Mouse (Mus musculus): ENCODE data around the gene Mlxipl. TPM values are rescaled to one million over a fixed set of nuclear protein-coding genes. Genes with fewer than 3 reads are reported as not detected.

The Mlxipl gene
- polyA plus RNA-seq, 1 experiment from 2014 or later: 3.8 TPM

DNA sequence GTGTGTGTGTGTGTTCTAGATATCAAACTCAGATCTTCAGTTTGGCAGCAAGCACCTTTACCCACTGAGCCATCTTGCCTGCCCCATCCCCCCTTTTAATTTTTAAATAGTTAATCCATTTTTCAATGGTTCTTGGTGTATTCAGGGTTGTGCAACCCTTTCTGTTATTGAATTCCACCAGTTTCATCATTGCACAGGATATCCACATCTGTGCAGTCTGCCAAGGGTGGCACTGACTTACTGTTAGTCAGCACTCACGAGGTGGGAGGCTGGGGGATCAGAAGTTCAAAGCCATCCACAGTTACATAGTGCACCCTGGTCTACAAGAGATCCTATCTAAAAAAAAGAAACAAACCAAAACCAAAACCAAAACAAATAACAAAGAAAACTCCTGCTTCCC, 11.3 kb downstream of the Mlxipl start:
- Histone ChIP-seq H3K27me3 (replicated peaks; ENCODE audit: low read depth, poor library complexity, severe bottlenecking) (peaks cover 14% of the 10 kb centered on the region), H3K4me1 (no peaks in the 10 kb centered on the region), H3K9me3 (0 out of 2 replicates have a peak, but pooled peaks cover 4% of the 10 kb centered on the region), H3K27ac (replicated peaks) (no peak overlapping the region), H3K4me3 (no peak overlapping the region), H3K36me3 (replicated peaks) (no peaks in the 10 kb centered on the region)
- no peak for DNase-seq (ENCODE audit: low spot score)
- WGBS: 71% methylated on average over 1 of the region's 1 CpGs

DNA sequence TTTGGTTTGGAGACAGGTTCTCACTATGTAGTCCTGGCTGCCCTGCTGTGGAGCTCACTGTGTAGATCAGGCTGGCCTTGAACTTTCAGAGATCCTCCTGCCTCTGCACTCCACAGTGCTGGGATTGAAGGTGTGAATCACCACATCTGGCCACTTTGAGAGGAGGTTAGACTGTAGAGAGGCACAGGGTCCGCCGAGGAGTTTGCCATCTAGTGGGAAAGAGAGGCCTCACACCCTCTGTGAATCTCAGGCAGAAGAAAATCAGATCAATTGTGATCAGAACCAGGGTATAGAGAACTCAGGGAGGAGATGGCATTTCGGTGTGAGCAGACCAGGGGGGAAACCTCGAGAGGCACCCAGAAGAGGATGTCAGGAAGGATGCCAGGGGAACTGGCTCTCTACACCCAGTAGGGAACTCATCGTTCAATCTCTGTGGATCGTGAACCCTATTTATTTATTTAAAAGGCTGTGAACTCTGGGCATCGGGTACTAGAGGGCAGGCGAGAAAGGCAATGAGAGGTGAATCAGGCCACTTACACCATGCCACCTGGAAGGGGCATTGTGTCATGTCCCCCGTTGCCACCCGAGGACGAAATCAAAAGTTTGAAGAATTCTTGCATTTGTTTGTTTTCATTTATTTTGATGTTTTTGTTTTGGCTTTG, 14.4 kb downstream of the Mlxipl start:
- H3K4me1 ChIP-seq: peaks cover 23% of the 10 kb centered on the region
- DNase-seq (ENCODE audit: low spot score): peak; percentile 37
- peaks cover 46% of the 10 kb centered on the region for H3K27me3 ChIP-seq (replicated peaks; ENCODE audit: low read depth, poor library complexity, severe bottlenecking)
- no peaks in the 10 kb centered on the region for H3K36me3 ChIP-seq (replicated peaks)
- 0 out of 2 replicates have a peak, but pooled peaks cover 4% of the 10 kb centered on the region for H3K9me3 ChIP-seq
- no peak overlapping the region for H3K4me3 ChIP-seq
- WGBS: 67% methylated on average over 11 of the region's 11 CpGs
- no peak overlapping the region for H3K27ac ChIP-seq (replicated peaks)

DNA sequence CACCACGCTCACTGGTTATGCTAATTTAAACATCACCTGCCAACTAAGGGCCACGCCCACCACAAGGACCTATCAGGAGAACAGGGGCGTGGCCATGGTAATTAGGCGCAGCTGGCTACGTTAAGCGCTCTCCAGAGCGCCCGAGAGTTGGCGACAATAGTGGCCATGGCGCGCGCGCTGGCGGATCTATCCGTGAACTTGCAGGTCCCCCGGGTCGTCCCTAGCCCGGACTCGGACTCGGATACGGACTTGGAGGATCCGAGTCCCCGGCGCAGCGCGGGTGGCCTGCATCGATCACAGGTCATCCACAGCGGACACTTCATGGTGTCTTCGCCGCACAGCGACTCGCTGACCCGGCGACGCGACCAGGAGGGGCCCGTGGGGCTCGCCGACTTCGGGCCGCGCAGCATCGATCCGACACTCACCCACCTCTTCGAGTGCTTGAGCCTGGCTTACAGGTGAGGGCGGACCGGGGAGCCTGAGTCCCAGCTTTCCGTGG, 17.1 kb downstream of the Mlxipl start:
- Histone ChIP-seq H3K36me3 (replicated peaks) (no peaks in the 10 kb centered on the region), H3K9me3 (0 out of 2 replicates have a peak, but pooled peaks cover 4% of the 10 kb centered on the region), H3K27ac (replicated peaks) (peak overlapping the region; percentile 67; the same call in 1 of the 2 replicates), H3K4me1 (peaks cover 23% of the 10 kb centered on the region), H3K4me3 (peak overlapping the region; percentile 71), H3K27me3 (replicated peaks; ENCODE audit: low read depth, poor library complexity, severe bottlenecking) (peaks cover 64% of the 10 kb centered on the region)
- under 1% methylated on average over 48 of the region's 48 CpGs for WGBS
- DNase-seq (ENCODE audit: low spot score): peak; percentile 89

DNA sequence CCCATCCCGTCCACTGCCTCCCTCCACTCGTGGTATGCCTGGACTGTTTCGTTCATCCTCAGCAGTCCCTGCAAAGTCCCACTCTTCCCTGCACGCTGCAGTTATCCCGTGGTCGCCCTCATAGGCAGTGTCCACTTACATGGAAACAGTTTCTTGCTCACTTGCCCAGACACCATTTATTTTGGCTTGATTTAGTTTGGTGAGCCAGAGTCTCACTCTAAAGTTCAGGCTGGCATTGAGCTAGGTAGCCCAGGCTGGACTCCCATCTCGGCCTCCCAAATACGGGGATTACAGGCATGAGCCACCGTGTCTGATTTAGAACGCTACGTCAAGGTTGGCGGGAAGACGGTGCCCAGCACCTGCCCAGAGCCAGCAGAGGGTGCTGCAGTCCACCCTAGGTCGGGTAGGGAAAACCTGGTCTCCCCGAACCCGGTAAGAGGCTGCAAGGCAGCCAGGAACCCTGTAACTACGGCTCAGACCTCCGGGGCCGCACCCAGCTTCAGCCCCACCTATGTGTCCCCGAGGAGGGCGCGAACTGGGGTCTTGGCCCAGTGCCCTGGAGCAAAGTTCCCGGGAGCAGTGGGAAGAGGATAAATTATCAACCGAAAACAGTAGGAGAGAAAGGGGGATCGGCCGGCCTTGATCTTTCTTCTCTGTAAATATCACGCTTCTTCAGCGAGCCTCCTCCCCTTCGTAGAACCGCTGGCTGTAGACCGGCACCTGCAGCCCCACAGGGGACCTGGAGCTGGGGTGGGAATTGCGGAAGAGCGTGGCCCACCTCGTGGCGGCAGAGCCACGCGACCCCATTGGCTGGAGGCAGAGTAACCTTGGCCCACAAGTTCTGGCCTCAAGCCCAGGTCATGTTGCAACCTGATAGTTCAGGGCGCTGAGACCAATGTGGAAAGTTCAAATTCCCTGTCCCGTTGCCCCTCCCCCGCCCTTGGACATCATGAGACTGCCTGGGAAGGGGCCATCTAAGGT, 18.1 kb downstream of the Mlxipl start:
- H3K36me3 ChIP-seq (replicated peaks): no peaks in the 10 kb centered on the region
- DNase-seq (ENCODE audit: low spot score): peak; percentile 74
- peak overlapping the region; percentile 71 for H3K4me3 ChIP-seq
- H3K9me3 ChIP-seq: 0 out of 2 replicates have a peak, but pooled peaks cover 4% of the 10 kb centered on the region
- H3K4me1 ChIP-seq: peaks cover 23% of the 10 kb centered on the region
- H3K27ac ChIP-seq (replicated peaks): no peak overlapping the region
- H3K27me3 ChIP-seq (replicated peaks; ENCODE audit: low read depth, poor library complexity, severe bottlenecking): peaks cover 64% of the 10 kb centered on the region
- WGBS: 8% methylated on average over 40 of the region's 40 CpGs

DNA sequence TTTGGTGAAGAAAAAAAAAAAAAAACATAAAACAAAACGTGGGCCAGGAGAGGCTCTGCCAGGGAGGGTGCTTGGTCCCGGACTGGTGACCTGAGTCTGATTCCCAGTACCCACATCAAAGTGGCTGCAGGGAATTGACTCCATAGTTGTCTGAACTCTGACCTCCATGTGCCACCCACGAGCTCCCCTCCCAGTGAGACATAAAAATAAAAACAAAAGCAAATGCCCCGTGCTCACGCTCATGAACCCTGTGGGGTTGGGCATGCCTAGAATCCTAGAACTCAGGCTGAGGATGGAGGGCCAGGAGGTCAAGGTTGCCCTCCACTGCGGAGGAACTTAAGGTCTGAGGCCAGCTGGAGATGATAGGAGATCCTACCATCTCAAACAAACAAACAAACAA, 19.3 kb downstream of the Mlxipl start:
- Histone ChIP-seq H3K9me3 (0 out of 2 replicates have a peak, but pooled peaks cover 2% of the 10 kb centered on the region), H3K27ac (replicated peaks) (no peak overlapping the region), H3K4me1 (peaks cover 23% of the 10 kb centered on the region), H3K36me3 (replicated peaks) (no peaks in the 10 kb centered on the region), H3K27me3 (replicated peaks; ENCODE audit: low read depth, poor library complexity, severe bottlenecking) (peaks cover 64% of the 10 kb centered on the region), H3K4me3 (no peak overlapping the region)
- 54% methylated on average over 6 of the region's 6 CpGs for whole genome bisulfite sequencing
- no peak for DNase-seq (ENCODE audit: low spot score)

DNA sequence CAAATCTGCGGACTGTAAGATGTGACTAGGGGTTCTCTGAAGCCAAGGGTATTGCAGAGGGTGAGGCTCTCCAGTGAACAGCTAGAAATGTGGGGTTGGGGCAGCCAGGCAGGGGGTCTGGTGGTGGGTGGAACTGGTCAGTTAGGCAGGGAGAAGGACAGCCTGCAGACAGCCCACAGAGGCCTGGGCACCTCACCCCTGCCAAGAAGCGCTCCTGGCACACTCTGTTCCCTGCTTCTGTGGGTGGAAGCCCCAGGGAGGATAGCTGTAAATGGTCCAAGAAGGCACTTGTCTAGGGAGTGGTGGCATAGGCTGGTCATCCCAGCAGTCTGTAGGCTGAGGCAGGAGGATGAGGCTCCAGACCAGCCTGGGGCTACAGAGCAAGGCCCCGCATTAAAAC, 19.7 kb downstream of the Mlxipl start:
- no peak for DNase-seq (ENCODE audit: low spot score)
- no peak overlapping the region for H3K27ac ChIP-seq (replicated peaks)
- H3K4me1 ChIP-seq: peaks cover 23% of the 10 kb centered on the region
- no peaks in the 10 kb centered on the region for H3K9me3 ChIP-seq
- peaks cover 64% of the 10 kb centered on the region for H3K27me3 ChIP-seq (replicated peaks; ENCODE audit: low read depth, poor library complexity, severe bottlenecking)
- WGBS: 83% methylated on average over 3 of the region's 3 CpGs
- no peak overlapping the region for H3K4me3 ChIP-seq
- no peaks in the 10 kb centered on the region for H3K36me3 ChIP-seq (replicated peaks)

DNA sequence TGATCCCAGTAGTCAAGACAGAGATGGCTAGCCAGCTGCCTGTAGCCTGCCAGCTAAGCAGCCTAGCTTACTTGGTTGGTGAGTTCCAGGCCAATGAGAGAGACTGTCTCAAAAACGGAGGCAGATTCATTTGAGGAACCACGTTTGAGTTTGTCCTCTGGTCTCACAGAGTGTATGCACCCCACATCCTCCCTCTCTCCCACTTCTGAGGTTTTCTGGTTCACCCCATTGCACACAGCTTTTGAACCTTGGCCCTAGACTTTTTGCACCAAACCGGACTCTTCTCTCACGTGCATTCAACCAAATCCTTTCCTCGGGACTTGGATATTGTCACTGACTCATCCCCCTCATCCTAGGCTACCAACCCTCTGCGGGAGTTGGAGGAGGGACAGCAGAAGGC, 20.3 kb downstream of the Mlxipl start:
- no peak for DNase-seq (ENCODE audit: low spot score)
- no peak overlapping the region for H3K4me3 ChIP-seq
- peaks cover 23% of the 10 kb centered on the region for H3K4me1 ChIP-seq
- H3K27ac ChIP-seq (replicated peaks): no peak overlapping the region
- no peaks in the 10 kb centered on the region for H3K36me3 ChIP-seq (replicated peaks)
- H3K27me3 ChIP-seq (replicated peaks; ENCODE audit: low read depth, poor library complexity, severe bottlenecking): peaks cover 60% of the 10 kb centered on the region
- H3K9me3 ChIP-seq: no peaks in the 10 kb centered on the region
- 78% methylated on average over 6 of the region's 6 CpGs for WGBS

DNA sequence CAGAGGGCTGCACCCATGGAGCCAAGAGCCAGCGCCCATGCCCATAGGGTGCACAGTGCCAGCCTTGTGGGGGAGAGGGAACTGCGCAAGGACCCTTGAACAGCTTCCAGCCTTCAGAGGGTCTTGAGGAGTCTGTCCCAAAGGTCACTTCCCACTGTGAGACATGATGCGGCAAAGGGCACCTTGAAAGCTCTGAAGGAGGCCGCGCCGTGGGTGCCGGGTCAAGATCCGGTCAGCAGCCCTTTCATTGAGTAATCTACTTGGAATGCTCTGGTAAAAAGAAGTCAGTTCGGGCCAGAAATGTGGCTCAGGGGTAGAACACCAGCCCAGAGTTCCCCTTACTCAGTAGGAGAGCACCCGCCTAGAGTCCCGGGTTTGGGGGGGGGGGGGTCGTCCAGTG, 24.1 kb downstream of the Mlxipl start:
- H3K9me3 ChIP-seq: no peaks in the 10 kb centered on the region
- H3K36me3 ChIP-seq (replicated peaks): no peaks in the 10 kb centered on the region
- whole genome bisulfite sequencing: 87% methylated on average over 12 of the region's 12 CpGs
- H3K4me3 ChIP-seq: no peak overlapping the region
- peaks cover 3% of the 10 kb centered on the region for H3K4me1 ChIP-seq
- no peak for DNase-seq (ENCODE audit: low spot score)
- H3K27ac ChIP-seq (replicated peaks): no peak overlapping the region
- peaks cover 22% of the 10 kb centered on the region for H3K27me3 ChIP-seq (replicated peaks; ENCODE audit: low read depth, poor library complexity, severe bottlenecking)

DNA sequence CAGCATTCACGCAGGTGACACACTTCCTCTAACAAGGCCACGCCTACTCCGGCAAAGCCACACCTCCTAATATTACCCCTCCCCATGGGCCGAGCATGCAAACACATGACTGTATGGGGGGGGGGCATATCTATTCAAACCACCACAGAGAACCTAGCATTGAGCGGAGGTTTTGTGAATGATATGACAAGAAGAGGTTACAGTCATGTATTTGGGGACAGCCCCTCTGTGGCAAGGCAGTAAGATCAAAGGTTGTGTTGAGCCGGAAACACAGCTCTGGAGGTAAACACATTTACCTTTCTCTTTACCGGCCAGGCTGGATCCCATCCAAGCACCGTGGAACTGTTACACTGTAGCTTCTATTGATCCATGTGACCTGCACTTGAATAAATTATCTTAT, 25.6 kb downstream of the Mlxipl start:
- DNase-seq (ENCODE audit: low spot score): no peak
- Histone ChIP-seq H3K9me3 (no peaks in the 10 kb centered on the region), H3K27ac (replicated peaks) (no peak overlapping the region), H3K4me1 (peaks cover 5% of the 10 kb centered on the region), H3K27me3 (replicated peaks; ENCODE audit: low read depth, poor library complexity, severe bottlenecking) (peaks cover 11% of the 10 kb centered on the region), H3K36me3 (replicated peaks) (no peaks in the 10 kb centered on the region), H3K4me3 (no peak overlapping the region)
- 89% methylated on average over 8 of the region's 8 CpGs for WGBS

DNA sequence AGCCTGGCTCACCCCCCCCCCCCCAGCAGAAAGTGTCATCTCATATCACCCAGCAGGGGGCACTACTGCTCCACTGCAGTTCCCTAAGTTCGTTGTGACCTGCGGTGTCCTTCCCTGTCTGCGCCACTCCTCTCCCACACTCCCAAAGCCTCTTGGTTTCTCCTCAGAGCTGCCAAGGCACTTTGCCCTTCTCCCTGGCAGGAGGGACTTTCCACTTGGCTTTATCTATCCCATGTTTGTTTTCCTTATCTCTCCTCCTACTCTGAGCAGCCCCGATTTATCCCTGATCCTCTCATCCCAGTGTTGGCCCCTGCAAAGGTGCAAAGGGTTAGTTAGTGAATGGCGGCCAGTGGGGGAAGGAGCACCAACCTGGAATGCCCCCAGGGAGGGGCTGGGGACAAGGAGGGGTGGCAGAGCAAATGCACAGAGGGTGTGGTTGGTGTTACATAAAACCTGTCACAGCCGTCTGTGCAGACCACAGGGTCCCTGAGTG, 28.9 kb downstream of the Mlxipl start:
- Histone ChIP-seq H3K27me3 (replicated peaks; ENCODE audit: low read depth, poor library complexity, severe bottlenecking) (peaks cover 30% of the 10 kb centered on the region), H3K4me3 (no peak overlapping the region), H3K27ac (replicated peaks) (0 out of 2 replicates have a peak overlapping the region, but pooled peaks have one; percentile 7), H3K9me3 (no peaks in the 10 kb centered on the region), H3K36me3 (replicated peaks) (no peaks in the 10 kb centered on the region), H3K4me1 (peaks cover 5% of the 10 kb centered on the region)
- WGBS: 26% methylated on average over 6 of the region's 6 CpGs
- peak; percentile 73 for DNase-seq (ENCODE audit: low spot score)

DNA sequence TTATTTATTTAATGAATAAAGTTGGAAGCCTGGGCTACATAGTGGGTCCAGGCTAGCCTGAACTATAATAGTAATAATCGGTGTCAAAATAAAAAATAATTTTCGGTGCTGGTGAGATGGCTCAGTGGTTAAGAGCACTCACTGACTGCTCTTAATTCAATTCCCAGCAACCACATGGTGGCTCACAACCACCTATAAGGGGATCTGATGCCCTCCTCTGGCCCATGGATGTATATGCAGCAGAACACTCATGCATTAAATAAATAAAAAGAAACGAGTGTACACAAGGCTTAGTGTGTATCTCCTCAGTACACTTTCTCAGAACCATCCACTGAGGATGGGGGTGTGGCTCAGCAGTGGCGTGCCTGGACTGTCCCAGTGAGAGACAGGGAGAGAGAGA, 31.1 kb downstream of the Mlxipl start:
- Histone ChIP-seq H3K4me3 (no peak overlapping the region), H3K27ac (replicated peaks) (no peak overlapping the region), H3K4me1 (peaks cover 5% of the 10 kb centered on the region), H3K36me3 (replicated peaks) (no peaks in the 10 kb centered on the region), H3K27me3 (replicated peaks; ENCODE audit: low read depth, poor library complexity, severe bottlenecking) (peaks cover 30% of the 10 kb centered on the region), H3K9me3 (no peaks in the 10 kb centered on the region)
- WGBS: 67% methylated on average over 4 of the region's 4 CpGs
- DNase-seq (ENCODE audit: low spot score): no peak

DNA sequence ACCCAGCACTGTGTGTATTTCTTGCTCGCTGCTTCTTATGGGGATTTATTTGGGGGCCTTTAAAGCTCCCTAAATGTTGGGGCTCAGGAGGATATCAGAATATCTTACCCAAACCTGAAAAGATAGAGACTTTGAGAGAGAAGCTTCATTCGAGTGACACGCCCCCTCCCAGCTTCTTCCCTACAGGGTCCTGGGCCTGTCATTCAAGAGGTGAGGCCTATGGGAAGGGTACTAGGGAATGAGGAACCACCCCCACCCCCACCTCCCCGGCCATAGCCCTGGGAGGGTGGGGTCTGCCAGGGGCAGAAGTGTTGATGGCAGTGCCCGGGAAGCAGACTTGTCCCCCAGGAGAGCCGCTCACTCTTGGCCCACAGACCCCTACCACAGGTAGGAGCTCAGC, 36.4 kb downstream of the Mlxipl start:
- Histone ChIP-seq H3K9me3 (no peaks in the 10 kb centered on the region), H3K4me1 (no peaks in the 10 kb centered on the region; the same call in 1 of the 2 replicates), H3K27me3 (replicated peaks; ENCODE audit: low read depth, poor library complexity, severe bottlenecking) (peaks cover 17% of the 10 kb centered on the region), H3K36me3 (replicated peaks) (no peaks in the 10 kb centered on the region), H3K27ac (replicated peaks) (no peak overlapping the region), H3K4me3 (no peak overlapping the region)
- no peak for DNase-seq (ENCODE audit: low spot score)
- WGBS: 59% methylated on average over 6 of the region's 6 CpGs
